Mouse (Mus musculus): ENCODE measurements around the gene Asap2. TPM values are rescaled to one million over a fixed set of nuclear protein-coding genes. Genes with fewer than 3 reads are reported as not detected.
"Not testable (repeated sequence)": the region's sequence is repeated elsewhere in the genome, so short reads cannot be mapped to it uniquely, and the experiment has no call there.

The Asap2 gene
- polyA plus RNA-seq (2015; fragmentation: Nextera tagmentation; extraction: Ambion mirVana): 5.0 and 6.0 TPM in 2 replicates

DNA sequence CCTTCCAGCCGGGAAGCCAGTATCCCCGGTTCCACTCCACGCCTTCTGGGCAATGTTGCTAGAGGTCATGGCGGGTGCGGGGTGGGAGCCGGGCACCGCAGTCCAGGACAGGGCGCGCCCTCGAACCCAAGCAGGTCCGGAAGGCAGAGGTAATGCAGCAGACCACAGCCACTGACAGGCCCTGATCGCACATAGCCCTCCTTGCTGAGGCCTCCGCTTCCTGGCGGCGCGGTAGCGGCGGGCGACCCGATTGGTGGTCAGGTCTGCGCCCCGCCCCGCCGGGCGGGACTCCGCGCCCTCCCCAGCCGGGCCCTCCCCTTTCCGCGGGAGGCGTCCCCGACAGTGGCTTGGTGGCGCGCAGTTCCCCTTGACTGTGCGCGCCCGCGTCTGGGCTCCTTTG is at the start of gene Asap2:
Asap2 (plus strand) TSS at position 328 of the 400 bp plus-strand sequence.
- peak within 1 kb of the TSS; percentile 46 for H3K4me2 ChIP-seq (replicated peaks; ENCODE audit: low read depth)
- peak within 1 kb of the TSS; percentile 31; the same call in 1 of the 2 replicates for H3K9ac ChIP-seq (ENCODE audit: low read length)
- ATAC-seq (ENCODE audit: low FRiP score, low TSS enrichment); H3K27ac ChIP-seq (replicated peaks); H3K27me3 ChIP-seq (ENCODE audit: control insufficient read depth, insufficient read depth, low read length); H3K36me3 ChIP-seq (ENCODE audit: control insufficient read depth, insufficient read depth, low read length); H3K9me3 ChIP-seq (ENCODE audit: control insufficient read depth, low read length); H3K4me1 ChIP-seq (replicated peaks; ENCODE audit: control insufficient read depth, insufficient read depth): not testable (repeated sequence)
- H3K4me3 ChIP-seq (ENCODE audit: low read depth, low read length): peak within 1 kb of the TSS; percentile 42
- WGBS: under 1% methylated on average over 11 of the region's 38 CpGs
- peak; percentile 11 for DNase-seq (ENCODE audit: low spot score)

DNA sequence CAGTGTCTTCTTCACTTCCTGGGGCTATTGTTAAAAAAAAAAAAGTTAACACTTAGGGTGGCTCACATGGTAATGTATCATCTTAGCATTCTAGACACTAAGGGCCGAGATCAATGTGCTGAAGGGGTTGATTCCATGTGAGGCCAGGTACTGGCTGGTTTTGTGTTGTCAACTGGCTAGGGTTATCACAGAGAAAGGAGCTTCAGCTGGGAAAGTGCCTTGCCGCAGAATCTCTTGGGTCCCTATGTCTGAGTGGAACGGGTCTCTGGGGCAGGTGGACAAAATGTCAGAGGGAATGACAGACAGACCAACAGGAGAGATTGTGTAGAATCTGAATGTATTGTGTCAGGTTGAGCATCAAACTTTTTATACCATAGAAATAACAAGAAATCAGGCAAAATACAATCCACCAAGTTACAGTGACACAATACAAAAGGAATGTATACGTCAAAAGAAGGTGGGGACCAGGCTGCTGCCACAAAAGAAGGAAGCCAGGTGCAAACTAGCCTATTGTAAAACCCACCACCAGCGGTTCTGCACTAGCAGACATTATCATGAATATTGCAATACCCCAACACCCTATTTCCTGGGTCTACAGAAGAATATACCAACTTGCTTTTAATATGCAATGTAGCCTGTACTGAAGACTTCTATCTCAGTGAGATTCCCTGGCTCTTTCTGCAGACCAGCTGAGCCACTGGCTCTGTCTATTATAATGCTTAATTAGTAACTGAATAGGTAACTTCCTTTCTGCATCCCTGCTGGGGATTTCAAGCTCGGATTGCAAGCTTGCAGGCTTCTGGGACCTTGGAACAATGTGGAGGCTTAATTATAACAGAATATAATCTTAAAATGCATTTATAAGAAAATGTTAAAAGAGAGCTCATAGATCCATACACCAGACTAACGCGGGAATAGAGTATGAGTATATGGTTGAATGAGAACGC is 42.9 kb upstream of the Asap2 start:
- DNase-seq (ENCODE audit: low spot score); H3K4me1 ChIP-seq (replicated peaks; ENCODE audit: control insufficient read depth, insufficient read depth); H3K4me3 ChIP-seq (ENCODE audit: low read depth, low read length); H3K4me2 ChIP-seq (replicated peaks; ENCODE audit: low read depth); ATAC-seq (ENCODE audit: low FRiP score, low TSS enrichment); H3K27me3 ChIP-seq (ENCODE audit: control insufficient read depth, insufficient read depth, low read length); H3K36me3 ChIP-seq (ENCODE audit: control insufficient read depth, insufficient read depth, low read length); H3K9ac ChIP-seq (ENCODE audit: low read length); H3K9me3 ChIP-seq (ENCODE audit: control insufficient read depth, low read length); H3K27ac ChIP-seq (replicated peaks): not testable (repeated sequence)
- WGBS: 68% methylated on average over 9 of the region's 9 CpGs

DNA sequence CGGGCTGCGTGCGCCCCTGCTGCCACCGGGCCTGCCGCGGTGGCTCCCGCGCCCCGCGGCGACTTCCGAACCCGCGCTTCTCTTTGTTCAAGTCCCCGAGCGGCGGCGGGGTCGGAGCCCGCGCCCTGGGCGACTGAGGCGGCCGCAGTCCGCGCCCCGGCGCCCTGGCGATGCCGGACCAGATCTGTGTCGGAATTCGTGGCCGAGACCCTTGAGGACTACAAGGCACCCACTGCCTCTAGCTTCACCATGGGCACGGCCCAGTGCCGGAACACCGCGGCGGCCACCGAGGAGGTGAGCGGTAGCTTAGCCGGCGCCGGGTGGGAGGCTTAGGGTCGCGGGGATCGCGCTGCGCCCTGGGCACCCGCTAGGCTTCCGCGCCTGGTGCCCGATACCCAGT is 320 bp downstream of the Asap2 start:
- 0% methylated on average over 42 of the region's 52 CpGs for WGBS
- not testable (repeated sequence) for H3K36me3 ChIP-seq (ENCODE audit: control insufficient read depth, insufficient read depth, low read length); H3K4me1 ChIP-seq (replicated peaks; ENCODE audit: control insufficient read depth, insufficient read depth); H3K27me3 ChIP-seq (ENCODE audit: control insufficient read depth, insufficient read depth, low read length); H3K27ac ChIP-seq (replicated peaks); H3K9me3 ChIP-seq (ENCODE audit: control insufficient read depth, low read length); ATAC-seq (ENCODE audit: low FRiP score, low TSS enrichment)
- Histone ChIP-seq H3K9ac (ENCODE audit: low read length) (peak overlapping the region; percentile 31; the same call in 1 of the 2 replicates), H3K4me2 (replicated peaks; ENCODE audit: low read depth) (peak overlapping the region; percentile 46), H3K4me3 (ENCODE audit: low read depth, low read length) (peak overlapping the region; percentile 42)
- peak; percentile 17 for DNase-seq (ENCODE audit: low spot score)

DNA sequence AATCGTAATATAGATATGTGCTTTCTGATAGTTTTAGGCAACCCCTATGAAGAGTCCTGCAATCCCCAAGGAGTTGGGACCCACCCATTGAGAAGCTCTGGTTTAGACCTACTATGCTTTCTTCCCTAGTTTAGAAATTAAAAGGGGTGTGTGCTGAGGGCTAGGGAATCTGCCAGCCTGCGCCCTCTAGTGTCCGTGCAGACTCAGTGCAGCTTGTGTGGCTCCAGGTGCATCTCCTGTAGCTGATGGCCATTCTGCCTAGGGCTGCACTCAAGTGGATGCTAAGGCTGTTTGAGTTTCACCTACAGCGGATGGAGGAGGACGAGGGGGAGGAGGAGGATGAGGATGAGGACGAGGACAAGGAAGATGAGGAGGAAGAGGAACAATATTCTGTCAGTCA is 40.6 kb downstream of the Asap2 start:
- not testable (repeated sequence) for H3K27me3 ChIP-seq (ENCODE audit: control insufficient read depth, insufficient read depth, low read length); H3K9me3 ChIP-seq (ENCODE audit: control insufficient read depth, low read length); H3K4me2 ChIP-seq (replicated peaks; ENCODE audit: low read depth); H3K9ac ChIP-seq (ENCODE audit: low read length); H3K36me3 ChIP-seq (ENCODE audit: control insufficient read depth, insufficient read depth, low read length); H3K4me1 ChIP-seq (replicated peaks; ENCODE audit: control insufficient read depth, insufficient read depth); H3K27ac ChIP-seq (replicated peaks); H3K4me3 ChIP-seq (ENCODE audit: low read depth, low read length); ATAC-seq (ENCODE audit: low FRiP score, low TSS enrichment); DNase-seq (ENCODE audit: low spot score)
- peak; percentile 36 for TF ChIP-seq CTCF (IDR thresholded peaks at IDR 0.05; ENCODE audit: low read depth)
- 65% methylated on average over 6 of the region's 6 CpGs for WGBS

DNA sequence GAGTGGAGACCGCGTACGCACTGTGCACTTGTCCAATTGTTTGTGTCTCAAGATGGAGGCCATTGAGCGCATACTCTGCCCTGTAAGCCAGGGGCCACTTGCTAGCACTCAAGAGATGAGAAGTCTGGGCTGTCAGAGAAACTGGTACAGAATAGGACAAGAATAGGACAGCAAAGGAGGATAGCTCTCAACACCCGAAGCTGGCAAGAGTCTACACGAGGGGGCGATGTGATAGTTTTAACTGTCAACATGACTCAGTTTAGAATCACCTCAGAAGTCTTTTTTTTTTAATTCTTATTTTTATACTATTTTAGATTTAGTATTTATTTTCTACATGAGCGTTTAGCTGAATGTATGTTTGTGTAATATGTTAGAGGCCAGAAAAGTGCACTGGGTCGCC is 56.5 kb downstream of the Asap2 start:
- H3K4me2 ChIP-seq (replicated peaks; ENCODE audit: low read depth); H3K27ac ChIP-seq (replicated peaks); DNase-seq (ENCODE audit: low spot score); H3K36me3 ChIP-seq (ENCODE audit: control insufficient read depth, insufficient read depth, low read length); H3K27me3 ChIP-seq (ENCODE audit: control insufficient read depth, insufficient read depth, low read length); H3K9ac ChIP-seq (ENCODE audit: low read length); ATAC-seq (ENCODE audit: low FRiP score, low TSS enrichment); H3K9me3 ChIP-seq (ENCODE audit: control insufficient read depth, low read length); H3K4me1 ChIP-seq (replicated peaks; ENCODE audit: control insufficient read depth, insufficient read depth); H3K4me3 ChIP-seq (ENCODE audit: low read depth, low read length): not testable (repeated sequence)
- WGBS: 96% methylated on average over 9 of the region's 9 CpGs

DNA sequence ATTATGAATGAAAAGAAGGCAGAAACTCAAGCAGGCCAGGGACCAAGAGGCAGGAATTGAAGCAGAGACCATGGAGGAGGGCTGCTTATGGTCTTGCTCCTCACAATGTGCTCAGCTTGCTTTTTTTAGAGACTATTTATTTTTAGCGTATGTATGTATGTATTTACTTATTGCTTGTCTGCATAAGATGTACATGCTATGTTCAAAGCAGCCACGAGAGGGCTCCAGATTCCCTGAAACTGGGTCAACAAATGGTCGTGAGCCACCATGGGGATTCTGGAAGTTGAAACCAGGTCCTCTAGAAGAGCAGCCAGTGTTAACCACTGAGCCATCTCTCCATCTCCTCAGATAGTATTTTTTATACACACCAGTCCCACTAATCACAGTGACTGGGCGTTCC is 85.5 kb downstream of the Asap2 start:
- not testable (repeated sequence) for H3K4me2 ChIP-seq (replicated peaks; ENCODE audit: low read depth); H3K27me3 ChIP-seq (ENCODE audit: control insufficient read depth, insufficient read depth, low read length); H3K27ac ChIP-seq (replicated peaks); H3K36me3 ChIP-seq (ENCODE audit: control insufficient read depth, insufficient read depth, low read length); ATAC-seq (ENCODE audit: low FRiP score, low TSS enrichment); H3K4me3 ChIP-seq (ENCODE audit: low read depth, low read length); H3K9ac ChIP-seq (ENCODE audit: low read length); H3K4me1 ChIP-seq (replicated peaks; ENCODE audit: control insufficient read depth, insufficient read depth); H3K9me3 ChIP-seq (ENCODE audit: control insufficient read depth, low read length)
- 21% methylated on average over 4 of the region's 4 CpGs for WGBS
- peak; percentile 67 for DNase-seq (ENCODE audit: low spot score)
- peak; percentile 70 for TF ChIP-seq CTCF (IDR thresholded peaks at IDR 0.05; ENCODE audit: low read depth)

Data from stomach, postnatal 0 days (tissue).